ENCODE assay signal across 21 mouse cellular contexts in the genomic region with DNA sequence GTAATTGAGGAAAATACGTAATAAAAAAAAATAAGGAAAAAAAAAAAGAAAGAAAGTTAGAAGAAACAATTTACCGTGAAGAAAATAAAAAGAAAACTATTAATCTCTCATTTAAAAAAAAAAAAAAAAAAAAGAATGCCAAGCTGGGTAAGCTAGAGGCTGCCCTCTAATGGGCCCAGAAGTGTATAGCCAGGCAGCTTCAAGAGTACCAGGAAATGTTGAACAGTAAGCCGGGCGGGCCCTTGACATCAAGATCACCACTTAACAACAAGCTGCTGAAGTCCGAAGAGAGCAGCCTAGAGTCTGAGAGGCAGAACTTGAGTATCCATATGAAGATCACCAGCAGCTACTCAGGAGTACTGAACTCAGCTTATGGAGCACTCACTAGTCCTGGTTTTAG.
DNase-seq lines count a peak whose midpoint lies in the region; ATAC-seq and TF ChIP-seq lines count a peak whose summit lies in the region.
"Had no signal": no experiment of that assay in that cellular context is flagged by ENCODE, and none has a peak within 500 bp of the region (broad histone marks: within the 10 kb centered on the region; RNA-seq: fewer than 3 reads in every experiment).

No protein-coding gene starts in this region.

- no peak overlapping the region for H3K4me3 ChIP-seq in intestine, postnatal 0 days (ENCODE audit: low read depth, low read length)
- no peak overlapping the region for H3K4me3 ChIP-seq in intestine, embryonic 15.5 days (replicated peaks)
- no peak overlapping the region for H3K4me3 ChIP-seq in lung, embryonic 14.5 days (ENCODE audit: low read depth, low read length)
- H3K4me3 ChIP-seq in midbrain, postnatal 0 days (ENCODE audit: low read depth, low read length) = no peak overlapping the region
- H3K4me3 ChIP-seq: embryonic facial prominence, embryonic 15.5 days; heart, embryonic 13.5 days; megakaryocyte, embryonic 14.5 days; neural tube, embryonic 12.5 days; stomach, embryonic 15.5 days had no signal

- no peaks in the 10 kb centered on the region for H3K9me3 ChIP-seq in intestine, postnatal 0 days (ENCODE audit: control insufficient read depth)
- H3K9me3 ChIP-seq in intestine, embryonic 15.5 days = no peaks in the 10 kb centered on the region
- no peaks in the 10 kb centered on the region for H3K9me3 ChIP-seq in lung, embryonic 14.5 days (ENCODE audit: low read depth, low read length)
- no peaks in the 10 kb centered on the region for H3K9me3 ChIP-seq in midbrain, postnatal 0 days (ENCODE audit: low read length)
- H3K9me3 ChIP-seq: embryonic facial prominence, embryonic 15.5 days; heart, embryonic 13.5 days; megakaryocyte, embryonic 14.5 days; neural tube, embryonic 12.5 days; stomach, embryonic 15.5 days had no signal

- ATAC-seq in intestine, postnatal 0 days = no peak
- ATAC-seq in intestine, embryonic 15.5 days = no peak
- ATAC-seq in lung, embryonic 14.5 days (ENCODE audit: insufficient read depth) = no peak
- ATAC-seq in midbrain, postnatal 0 days (ENCODE audit: low FRiP score) = no peak
- ATAC-seq: intestine, embryonic 16.5 days; Patski had no signal

- 75% methylated on average over 5 of the region's 5 CpGs for WGBS in intestine, postnatal 0 days
- 91% methylated on average over 5 of the region's 5 CpGs for WGBS in intestine, embryonic 15.5 days
- 83% methylated on average over 5 of the region's 5 CpGs for WGBS in lung, embryonic 14.5 days
- WGBS in midbrain, postnatal 0 days = 96% methylated on average over 5 of the region's 5 CpGs

- H3K27me3 ChIP-seq in intestine, postnatal 0 days (replicated peaks; ENCODE audit: control insufficient read depth, insufficient read depth, low read length) = no peaks in the 10 kb centered on the region
- H3K27me3 ChIP-seq in intestine, embryonic 15.5 days (replicated peaks) = no peaks in the 10 kb centered on the region
- H3K27me3 ChIP-seq in lung, embryonic 14.5 days (ENCODE audit: insufficient read depth, low read length) = no peaks in the 10 kb centered on the region
- no peaks in the 10 kb centered on the region for H3K27me3 ChIP-seq in splenic B cell, adult 2 months (ENCODE audit: control insufficient read depth, insufficient read depth, low read length, poor library complexity, severe bottlenecking)
- H3K27me3 ChIP-seq in midbrain, postnatal 0 days (ENCODE audit: insufficient read depth, low read length) = no peaks in the 10 kb centered on the region
- H3K27me3 ChIP-seq: embryonic facial prominence, embryonic 15.5 days; heart, embryonic 13.5 days; megakaryocyte, embryonic 14.5 days; neural tube, embryonic 12.5 days; Patski; stomach, embryonic 15.5 days had no signal

- peaks cover 15% of the 10 kb centered on the region; the same call in 1 of the 2 replicates for H3K36me3 ChIP-seq in intestine, postnatal 0 days (ENCODE audit: control insufficient read depth, insufficient read depth)
- no peaks in the 10 kb centered on the region; the same call in 1 of the 2 replicates for H3K36me3 ChIP-seq in intestine, embryonic 15.5 days
- H3K36me3 ChIP-seq in lung, embryonic 14.5 days (ENCODE audit: insufficient read depth) = peaks cover 13% of the 10 kb centered on the region; the same call in 1 of the 2 replicates
- H3K36me3 ChIP-seq in splenic B cell, adult 2 months (ENCODE audit: control insufficient read depth, insufficient read depth, low read length, poor library complexity, severe bottlenecking) = peaks cover 14% of the 10 kb centered on the region; the same call in 1 of the 2 replicates
- H3K36me3 ChIP-seq in midbrain, postnatal 0 days (ENCODE audit: insufficient read depth, low read length) = peaks cover 11% of the 10 kb centered on the region; the same call in 1 of the 2 replicates

- no peak overlapping the region for H3K4me2 ChIP-seq in intestine, postnatal 0 days (replicated peaks; ENCODE audit: low read depth)
- no peak overlapping the region for H3K4me2 ChIP-seq in intestine, embryonic 15.5 days (replicated peaks)
- no peak overlapping the region for H3K4me2 ChIP-seq in lung, embryonic 14.5 days
- no peak overlapping the region for H3K4me2 ChIP-seq in midbrain, postnatal 0 days (ENCODE audit: low read depth, low read length, poor library complexity, severe bottlenecking)
- H3K4me2 ChIP-seq: embryonic facial prominence, embryonic 15.5 days; heart, embryonic 13.5 days; liver, embryonic 11.5 days; neural tube, embryonic 12.5 days; stomach, embryonic 15.5 days had no signal

- no peaks in the 10 kb centered on the region for H3K4me1 ChIP-seq in intestine, postnatal 0 days (replicated peaks; ENCODE audit: control insufficient read depth, insufficient read depth, low read length)
- no peaks in the 10 kb centered on the region for H3K4me1 ChIP-seq in intestine, embryonic 15.5 days (replicated peaks)
- no peaks in the 10 kb centered on the region for H3K4me1 ChIP-seq in lung, embryonic 14.5 days (ENCODE audit: insufficient read depth)
- no peaks in the 10 kb centered on the region for H3K4me1 ChIP-seq in midbrain, postnatal 0 days (ENCODE audit: insufficient read depth, low read length)
- H3K4me1 ChIP-seq: embryonic facial prominence, embryonic 15.5 days; heart, embryonic 13.5 days; megakaryocyte, embryonic 14.5 days; neural tube, embryonic 12.5 days; stomach, embryonic 15.5 days had no signal

- peak; percentile 22 for DNase-seq in NIH3T3 (ENCODE audit: low read depth)
- peak; percentile 4 for DNase-seq in lung, embryonic 14.5 days
- peak; percentile 5 for DNase-seq in splenic B cell, adult 2 months (ENCODE audit: low read depth, low spot score)
- DNase-seq in spleen, postnatal 10 days (ENCODE audit: low spot score in 2 of 2) = no peak
- no peak for DNase-seq in retina, embryonic 14.5 days (ENCODE audit: low spot score)
- no peak for DNase-seq in midbrain, postnatal 0 days (ENCODE audit: low spot score)
- DNase-seq: adrenal gland, adult 8-10 months; cerebellum, adult 18-20 months; kidney, postnatal 10 days; left cerebral cortex, postnatal 4 days; thymus, postnatal 25 days had no signal

- H3K9ac ChIP-seq in intestine, postnatal 0 days (ENCODE audit: low read depth, low read length) = no peak overlapping the region
- H3K9ac ChIP-seq in intestine, embryonic 15.5 days = no peak overlapping the region
- no peak overlapping the region for H3K9ac ChIP-seq in lung, embryonic 14.5 days
- H3K9ac ChIP-seq in midbrain, postnatal 0 days (replicated peaks; ENCODE audit: low read length, poor library complexity, severe bottlenecking) = no peak overlapping the region
- H3K9ac ChIP-seq: embryonic facial prominence, embryonic 15.5 days; heart, embryonic 13.5 days; neural tube, embryonic 12.5 days; stomach, embryonic 15.5 days had no signal

- H3K27ac ChIP-seq in intestine, postnatal 0 days (ENCODE audit: low read depth, low read length) = no peak overlapping the region
- no peak overlapping the region for H3K27ac ChIP-seq in intestine, embryonic 15.5 days
- no peak overlapping the region for H3K27ac ChIP-seq in lung, embryonic 14.5 days (ENCODE audit: low read depth)
- H3K27ac ChIP-seq in midbrain, postnatal 0 days (ENCODE audit: low read depth, low read length) = no peak overlapping the region
- H3K27ac ChIP-seq: embryonic facial prominence, embryonic 15.5 days; heart, embryonic 13.5 days; neural tube, embryonic 12.5 days; stomach, embryonic 15.5 days had no signal

- peak; percentile 45 for TF ChIP-seq CTCF in intestine, postnatal 0 days (IDR thresholded peaks at IDR 0.05; ENCODE audit: low read depth)
- TF ChIP-seq CTCF in lung, embryonic 14.5 days (IDR thresholded peaks at IDR 0.05; ENCODE audit: low read depth) = no peak
- no peak for TF ChIP-seq CTCF in midbrain, postnatal 0 days (IDR thresholded peaks at IDR 0.05)

Comparison
In these comparisons a context has a peak if more than half of its experiments do, and no peak if none do; other contexts are left out.
1. DNase-seq: peak in NIH3T3 (single experiment), lung, embryonic 14.5 days (single experiment) and splenic B cell, adult 2 months (single experiment); none in spleen, postnatal 10 days (0 of 2), retina, embryonic 14.5 days (single experiment) and midbrain, postnatal 0 days (single experiment).